ENCODE assay signal across 21 mouse cellular contexts in the genomic region with DNA sequence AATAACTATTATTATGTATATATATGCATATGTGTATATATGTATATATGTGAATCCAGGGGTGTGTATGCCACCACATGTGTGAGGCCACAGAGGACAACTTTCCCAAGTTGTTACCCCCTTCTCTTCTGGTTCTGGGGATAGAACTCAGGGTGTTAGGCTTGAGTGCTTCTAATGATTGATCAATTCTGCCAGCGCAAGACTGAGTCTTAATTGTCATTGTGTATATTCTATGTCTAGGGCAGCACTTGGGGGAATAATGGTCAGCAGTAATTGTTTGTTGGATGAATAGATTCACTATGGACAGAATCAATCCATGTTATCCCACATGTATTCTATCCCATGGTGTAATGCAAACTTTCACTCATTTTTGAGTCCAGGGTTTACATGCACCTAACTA.
A peak's percentile ranks its signal among the peaks of the same experiment; 100 is the strongest.
DNase-seq lines count a peak whose midpoint lies in the region; ATAC-seq lines count a peak whose summit lies in the region.
"Had no signal": no experiment of that assay in that cellular context is flagged by ENCODE, and none has a peak within 500 bp of the region (broad histone marks: within the 10 kb centered on the region; RNA-seq: fewer than 3 reads in every experiment).

No protein-coding gene starts in this region.

- no peaks in the 10 kb centered on the region for H3K4me1 ChIP-seq in limb, embryonic 11.5 days (ENCODE audit: control insufficient read depth, insufficient read depth, low read length)
- H3K4me1 ChIP-seq in limb, embryonic 10.5 days, result no peaks in the 10 kb centered on the region

- no peaks in the 10 kb centered on the region for H3K9me3 ChIP-seq in limb, embryonic 11.5 days (ENCODE audit: control insufficient read depth, low read length)
- H3K9me3 ChIP-seq in limb, embryonic 10.5 days (replicated peaks), result no peaks in the 10 kb centered on the region
- H3K9me3 ChIP-seq: G1E had no signal

- no peak for ATAC-seq in limb, embryonic 11.5 days (ENCODE audit: insufficient number of reproducible peaks, low FRiP score, low TSS enrichment, low read depth)
- ATAC-seq in granulocyte monocyte progenitor cell, adult 5-6 weeks (replicated peaks; ENCODE audit: poor library complexity, severe bottlenecking), result no peak
- ATAC-seq: activated CD4-positive, CD25-positive, alpha-beta regulatory T cell, adult 4 months; CD4-positive, CD25-positive, alpha-beta regulatory T cell, adult 4 months; Patski had no signal

- 97% methylated on average over 1 of the region's 1 CpGs for WGBS in limb, embryonic 11.5 days
- WGBS in limb, embryonic 10.5 days, result 93% methylated on average over 1 of the region's 1 CpGs

- H3K27ac ChIP-seq in limb, embryonic 11.5 days (replicated peaks; ENCODE audit: low read depth, low read length), result no peak overlapping the region
- H3K27ac ChIP-seq in limb, embryonic 10.5 days, result no peak overlapping the region

- H3K27me3 ChIP-seq in limb, embryonic 11.5 days (ENCODE audit: control insufficient read depth, insufficient read depth, low read length), result no peaks in the 10 kb centered on the region
- H3K27me3 ChIP-seq in limb, embryonic 10.5 days (ENCODE audit: low read depth, poor library complexity, severe bottlenecking), result no peaks in the 10 kb centered on the region
- H3K27me3 ChIP-seq: CH12.LX had no signal

- peak; percentile 1 for DNase-seq in limb, embryonic 11.5 days (ENCODE audit: low spot score)
- no peak for DNase-seq in limb, embryonic 10.5 days (ENCODE audit: low spot score)
- DNase-seq in retina, embryonic 14.5 days (ENCODE audit: low spot score), result peak; percentile 61
- peak; percentile 54 for DNase-seq in retina, postnatal 1 day
- no peak for DNase-seq in heart, adult 11 months
- DNase-seq: adrenal gland, adult 2 months; adrenal gland, adult 8-10 months; adrenal gland, postnatal 10 days; adrenal gland, postnatal 14 days; adrenal gland, postnatal 25 days; adrenal gland, postnatal 36 days; B cell, adult 2 months; cerebellum, adult 11 months; cerebellum, adult 11-12 months; cerebellum, adult 18-20 months had no signal

- no peaks in the 10 kb centered on the region for H3K36me3 ChIP-seq in limb, embryonic 11.5 days (ENCODE audit: control insufficient read depth, insufficient read depth, low read length)
- H3K36me3 ChIP-seq in limb, embryonic 10.5 days, result no peaks in the 10 kb centered on the region
- H3K36me3 ChIP-seq: G1E had no signal

- no peak overlapping the region for H3K9ac ChIP-seq in limb, embryonic 11.5 days (ENCODE audit: low read length)

- no peak overlapping the region for H3K4me2 ChIP-seq in limb, embryonic 11.5 days (ENCODE audit: low read depth, severe bottlenecking)

- H3K4me3 ChIP-seq in limb, embryonic 11.5 days (ENCODE audit: low read depth, low read length), result no peak overlapping the region
- H3K4me3 ChIP-seq in limb, embryonic 10.5 days, result no peak overlapping the region

Comparison
In these comparisons a context has a peak if more than half of its experiments do, and no peak if none do; other contexts are left out.
1. DNase-seq: peak in limb, embryonic 11.5 days (single experiment), retina, embryonic 14.5 days (single experiment) and retina, postnatal 1 day (single experiment); none in limb, embryonic 10.5 days (single experiment) and heart, adult 11 months (single experiment).